Mouse (Mus musculus) B cell, adult 2 months (primary cell): Measurements from ENCODE around the gene Olfr896-ps1.

Experiments used
- DNase-seq, 2 experiments: peaks; one replicate each; pipeline ENCODE4 v3.0.0; 2022

The Olfr896-ps1 gene

GRCm38 (mm10) chr9:38290807-38291206 lies at the start of gene Olfr896-ps1:
Olfr896-ps1 (plus strand) TSS chr9:38291107.
- no peak for DNase-seq

GRCm38 (mm10) chr9:38252474-38252873 lies 38.4 kb upstream of the Olfr896-ps1 start, which contains the start of gene Olfr143:
Olfr143 (plus strand) TSS chr9:38252774.
- no peak for DNase-seq

DNA sequence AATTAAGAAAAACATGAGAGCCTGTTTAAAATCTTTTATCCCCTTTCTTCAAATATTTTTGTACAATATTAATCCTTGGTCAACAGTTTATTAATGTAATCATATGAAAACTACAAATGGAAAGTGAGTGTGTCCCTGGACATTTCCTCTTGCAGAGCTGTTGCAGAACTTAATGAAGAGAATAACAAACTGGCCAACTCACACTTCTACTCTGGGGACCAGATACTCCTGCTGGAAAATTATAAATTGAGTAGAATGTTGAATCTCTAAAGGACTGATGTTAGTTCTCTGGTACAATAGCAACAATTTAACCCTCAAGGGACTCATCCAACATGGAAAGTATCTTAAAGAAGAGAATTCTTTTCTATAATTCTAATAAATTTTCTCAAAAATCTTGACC lies 23.4 kb upstream of the Olfr896-ps1 start, which contains the start of gene Olfr895:
Olfr895 (plus strand) TSS at position 301 of the 400 bp plus-strand sequence.
- no peak for DNase-seq

DNA sequence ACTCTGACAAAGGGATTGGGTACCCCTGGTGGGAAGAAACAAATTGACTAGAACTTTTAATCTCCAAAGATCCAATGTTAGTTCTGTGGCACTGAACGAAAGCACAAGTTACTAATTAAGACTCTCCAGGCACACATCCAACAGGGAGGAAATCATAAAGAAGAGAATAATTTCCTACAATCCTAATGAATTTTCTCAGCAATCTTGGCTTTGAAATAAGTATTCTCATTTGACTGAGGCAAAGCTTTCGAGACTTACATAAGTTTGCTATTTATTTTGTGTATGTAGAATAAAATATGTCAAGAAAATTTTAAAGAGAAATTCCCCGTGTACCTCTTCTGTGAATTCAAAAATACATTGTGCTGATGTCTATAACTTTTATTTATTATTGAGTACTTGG lies 37.9 kb downstream of the Olfr896-ps1 start, which contains the start of gene Olfr25:
Olfr25 (plus strand) TSS at position 301 of the 400 bp plus-strand sequence.
- DNase-seq, result no peak
